Mouse (Mus musculus) lung, adult 2 months (tissue): Measurements from ENCODE around the gene R3hdml. TPM values are rescaled to one million over a fixed set of nuclear protein-coding genes. Genes with fewer than 3 reads are reported as not detected.
"Not testable (repeated sequence)": the region's sequence is repeated elsewhere in the genome, so short reads cannot be mapped to it uniquely, and the experiment has no call there.

Source experiments
- DNase-seq: peaks from one replicate; pipeline ENCODE4 v3.0.0; 2022
- H3K4me1 ChIP-seq: fragments of 200-500 bp; 2 replicates; pipeline ENCODE4 v1.6.1; 2011; ENCODE audit warnings: low read length; ENCODE audit not compliant: control insufficient read depth, insufficient read depth
- H3K4me3 ChIP-seq: fragments of 200-500 bp; replicated peaks from 2 replicates; pipeline ENCODE3; 2011; ENCODE audit warnings: low read depth, mild to moderate bottlenecking, control low read depth, low read length; ENCODE audit errors: extremely low read depth
- CTCF ChIP-seq: fragments of 200-500 bp; IDR thresholded peaks from 2 replicates; pipeline ENCODE4 v1.5.1; 2011; ENCODE audit warnings: mild to moderate bottlenecking, low read length, control low read depth; ENCODE audit not compliant: insufficient read depth
- POLR2A ChIP-seq: fragments of 200-500 bp; IDR thresholded peaks from 2 replicates; pipeline ENCODE4 v1.6.1; 2011; ENCODE audit warnings: low read depth, mild to moderate bottlenecking, control low read depth, low read length, borderline replicate concordance; ENCODE audit errors: extremely low read depth
- WGBS: fragments of 180-500 bp; shearing (Covaris S2); methylation state at CpG from one replicate; pipeline ENCODE4 v1.1.7; 2018; 5-methylcytosine and 5-hydroxymethylcytosine counted together
- polyA plus RNA-seq: library from polyadenylated mRNA; depleted of rRNA; stranded (reverse); fragments of >200 nt; gene quantifications from 2 replicates; pipeline ENCODE4 v1.2.3, GENCODE M21; 2012

R3hdml gene
- polyA plus RNA-seq, 1 experiment, result not detected

DNA sequence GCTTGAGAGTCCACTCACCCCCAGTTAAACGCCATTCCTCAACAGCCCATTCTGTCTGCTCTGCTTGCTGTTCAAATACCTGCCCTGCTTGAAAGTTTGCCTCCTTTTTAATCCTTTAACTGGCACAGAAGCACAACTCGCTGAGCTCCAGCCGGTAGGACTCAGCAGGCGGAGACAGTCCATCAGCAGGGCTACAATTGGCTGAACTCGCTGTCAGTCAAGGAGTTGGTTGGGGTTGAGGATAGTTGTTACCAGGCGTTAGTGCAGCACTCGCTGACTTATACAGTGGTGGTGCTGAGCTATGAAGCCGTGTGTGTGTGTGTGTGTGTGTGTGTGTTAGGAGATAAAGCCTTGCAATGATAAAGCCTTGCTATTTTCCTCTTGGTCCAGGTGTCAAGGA lies 31.5 kb upstream of the R3hdml start:
- no peak for DNase-seq
- 88% methylated on average over 8 of the region's 8 CpGs for WGBS
- Histone ChIP-seq H3K4me1 (peaks cover 4% of the 10 kb centered on the region; the same call in 1 of the 2 replicates), H3K4me3 (no peak overlapping the region)
- TF ChIP-seq CTCF (no peak), POLR2A (no peak)

DNA sequence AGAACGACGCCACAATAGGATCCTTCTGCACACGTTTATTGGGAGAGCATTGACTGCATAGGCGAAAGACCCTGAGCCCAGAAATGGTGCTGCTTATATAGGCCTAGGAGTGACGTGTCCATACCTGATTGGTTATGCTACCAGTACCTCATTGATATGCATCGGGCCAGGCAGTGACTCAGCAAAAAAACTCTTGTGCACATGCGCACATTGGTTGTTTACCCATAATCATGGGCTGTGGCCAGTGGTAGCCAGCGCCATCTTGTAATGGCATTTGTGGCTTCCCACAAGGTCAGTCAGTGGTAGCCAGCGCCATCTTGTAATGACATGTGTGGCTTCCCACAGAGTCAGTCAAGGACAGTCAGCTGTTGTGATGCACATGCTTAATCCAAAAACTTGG lies 30.8 kb upstream of the R3hdml start:
- H3K4me1 ChIP-seq, DNase-seq, H3K4me3 ChIP-seq: not testable (repeated sequence)
- 93% methylated on average over 9 of the region's 9 CpGs for WGBS

DNA sequence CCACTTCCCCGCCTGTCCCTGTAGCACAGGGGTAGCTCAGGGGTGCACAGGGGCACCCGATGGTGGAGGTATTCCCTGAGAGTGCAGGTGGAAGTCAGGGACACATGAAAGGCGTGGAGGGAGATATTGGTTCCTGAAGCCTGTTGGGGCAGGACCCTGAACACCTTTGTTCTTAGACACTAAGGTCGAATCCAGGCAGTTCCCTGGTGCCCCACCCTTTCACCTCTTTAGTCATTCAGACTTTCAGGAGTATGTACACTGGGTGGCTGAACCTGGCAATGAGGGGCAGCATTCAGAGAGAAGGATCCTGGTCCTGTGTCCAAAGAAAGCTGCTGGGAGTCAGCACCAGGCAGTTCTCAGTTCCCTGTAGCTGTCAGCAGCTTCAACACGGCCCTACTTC lies 29.7 kb upstream of the R3hdml start:
- 79% methylated on average over 5 of the region's 5 CpGs for WGBS
- no peak for TF ChIP-seq CTCF
- no peak for TF ChIP-seq POLR2A
- no peak for DNase-seq
- no peak overlapping the region for H3K4me3 ChIP-seq
- peaks cover 4% of the 10 kb centered on the region; the same call in 1 of the 2 replicates for H3K4me1 ChIP-seq

DNA sequence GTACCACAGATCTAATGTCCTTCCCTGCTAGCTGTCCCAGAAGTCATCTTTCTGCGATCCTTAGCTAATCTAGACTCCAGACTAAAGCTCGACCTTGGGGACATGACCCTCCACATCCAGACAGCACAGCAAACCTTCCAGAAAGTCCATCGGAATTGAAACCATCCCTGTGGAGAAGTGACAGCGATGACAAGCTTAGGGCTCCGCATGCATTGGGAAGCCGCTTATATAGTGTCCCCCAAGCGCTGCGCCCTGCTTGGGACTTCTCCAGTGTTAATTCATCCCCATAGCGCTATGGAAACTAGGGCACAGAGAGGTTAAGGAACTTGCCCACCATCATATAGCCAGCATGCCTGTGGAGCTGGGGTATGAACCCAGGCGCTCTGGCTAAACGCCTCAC lies 29.3 kb upstream of the R3hdml start:
- no peak for DNase-seq
- TF ChIP-seq CTCF, result no peak
- 75% methylated on average over 11 of the region's 11 CpGs for whole genome bisulfite sequencing
- Histone ChIP-seq H3K4me1 (peaks cover 4% of the 10 kb centered on the region; the same call in 1 of the 2 replicates), H3K4me3 (no peak overlapping the region)

DNA sequence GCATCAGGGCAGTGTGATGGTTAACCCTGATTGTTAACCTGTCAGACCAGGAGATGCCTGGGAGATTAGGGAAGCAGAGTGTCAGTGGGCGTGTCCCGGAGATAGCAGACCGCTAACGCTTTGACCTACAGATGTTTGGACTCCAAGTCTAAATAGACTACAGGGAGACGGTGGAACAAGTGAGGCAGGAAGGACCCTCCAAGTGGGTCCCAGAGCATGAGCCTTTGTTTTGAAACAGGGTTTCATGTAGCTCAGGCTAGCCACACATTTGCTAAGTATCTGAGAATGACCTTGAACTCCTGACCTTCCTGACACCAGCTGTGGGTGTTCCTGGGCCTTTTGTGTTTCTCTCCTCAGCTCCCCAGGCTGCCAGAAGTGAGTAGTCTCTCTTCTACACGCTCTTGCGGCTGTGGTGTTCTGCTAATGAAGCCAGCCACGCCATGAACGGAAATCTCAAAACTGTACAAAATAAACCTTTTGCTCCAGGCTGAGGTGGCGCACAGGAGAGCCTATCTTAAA lies 28.8 kb upstream of the R3hdml start:
- no peak for DNase-seq
- H3K4me1 ChIP-seq, result peaks cover 4% of the 10 kb centered on the region; the same call in 1 of the 2 replicates
- H3K4me3 ChIP-seq, result no peak overlapping the region
- 55% methylated on average over 10 of the region's 10 CpGs for WGBS
- TF ChIP-seq CTCF (no peak), POLR2A (no peak)

DNA sequence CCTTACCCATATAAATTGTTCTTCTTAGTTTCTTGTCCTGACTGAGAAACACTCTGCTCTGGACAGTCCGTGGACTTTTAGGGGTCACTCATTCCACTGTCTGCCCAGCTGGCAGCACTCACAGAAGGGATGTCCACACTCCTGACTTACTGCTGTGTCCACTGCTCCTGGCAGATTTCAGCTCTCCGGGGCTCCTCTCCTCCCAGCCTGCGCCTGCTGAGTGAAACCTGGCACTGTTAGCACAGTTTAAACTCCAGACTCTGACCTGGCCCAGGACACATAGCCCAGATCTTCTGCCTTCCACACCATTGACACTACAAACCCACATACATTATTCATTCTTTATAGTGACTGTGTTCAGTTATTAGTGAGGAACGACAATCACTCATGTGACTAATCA lies 28.1 kb upstream of the R3hdml start:
- TF ChIP-seq POLR2A (no peak), CTCF (no peak)
- no peak for DNase-seq
- no peaks in the 10 kb centered on the region for H3K4me1 ChIP-seq
- WGBS, result 50% methylated on average over 4 of the region's 4 CpGs
- no peak overlapping the region for H3K4me3 ChIP-seq

DNA sequence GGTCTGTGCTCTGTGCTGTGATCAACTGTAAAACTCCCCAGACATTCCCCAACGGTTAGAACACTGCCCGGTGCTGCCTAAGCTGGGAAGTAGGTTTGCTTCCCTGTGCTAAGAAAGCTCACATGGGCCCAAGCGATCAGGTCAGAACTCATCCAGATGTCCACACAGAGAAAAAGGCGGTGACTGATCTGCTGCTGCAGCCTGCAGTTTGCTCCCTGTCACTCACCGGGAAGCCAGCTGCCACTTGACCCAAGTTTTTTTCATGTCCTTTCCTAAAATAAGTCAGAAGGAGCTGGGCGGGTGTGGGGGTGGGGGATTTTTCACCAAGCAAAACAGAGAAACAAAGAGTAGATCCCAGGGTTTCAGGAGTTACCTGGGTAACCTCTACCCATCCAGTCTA lies 27.6 kb upstream of the R3hdml start:
- Histone ChIP-seq H3K4me1 (no peaks in the 10 kb centered on the region), H3K4me3 (no peak overlapping the region)
- WGBS, result 44% methylated on average over 6 of the region's 6 CpGs
- no peak for DNase-seq
- no peak for TF ChIP-seq CTCF
- TF ChIP-seq POLR2A, result no peak

DNA sequence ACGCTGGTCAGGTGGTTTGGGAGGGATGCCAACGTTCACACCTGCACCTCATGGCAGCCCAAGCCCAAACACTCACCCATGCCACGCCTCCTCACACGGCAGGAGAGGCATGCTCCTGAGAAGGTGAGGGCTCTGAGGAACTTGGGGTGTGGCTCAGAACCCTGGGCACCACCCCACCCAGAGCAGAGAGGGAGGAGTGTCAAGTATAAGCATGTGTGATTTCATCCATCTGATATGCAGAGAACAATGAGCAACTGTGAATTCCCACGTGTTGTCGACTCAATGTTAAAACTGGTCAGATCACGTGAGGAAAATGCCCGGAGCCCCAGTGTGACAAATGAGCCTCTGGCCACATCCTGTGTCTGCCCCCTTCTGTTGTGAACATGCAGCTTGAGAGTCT lies 25.3 kb upstream of the R3hdml start:
- TF ChIP-seq CTCF (no peak), POLR2A (no peak; the same call in 1 of the 2 replicates)
- Histone ChIP-seq H3K4me1 (no peaks in the 10 kb centered on the region; the same call in 1 of the 2 replicates), H3K4me3 (no peak overlapping the region)
- 28% methylated on average over 8 of the region's 8 CpGs for WGBS
- DNase-seq, result peak; percentile 34

DNA sequence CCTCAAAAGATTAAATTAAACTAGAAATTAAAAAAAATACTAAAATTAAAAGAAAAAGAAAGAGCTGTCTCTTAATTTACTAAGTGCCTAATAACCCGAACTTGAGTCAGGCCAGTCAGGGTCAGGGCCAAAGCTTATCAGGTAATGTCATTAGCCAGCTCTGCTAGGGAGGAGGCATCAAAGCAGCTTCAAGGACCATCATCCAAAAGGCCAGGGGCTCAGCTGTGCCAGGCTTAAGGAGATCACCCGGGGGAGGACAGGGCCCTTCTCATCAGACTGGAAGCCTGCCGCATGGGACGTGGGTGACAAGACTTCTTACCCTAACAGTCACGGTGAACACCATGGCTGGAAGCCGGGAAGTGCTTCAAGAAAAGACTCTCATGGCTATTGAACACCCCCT lies 24.5 kb upstream of the R3hdml start:
- Histone ChIP-seq H3K4me3 (no peak overlapping the region), H3K4me1 (peaks cover under 1% of the 10 kb centered on the region; the same call in 1 of the 2 replicates)
- DNase-seq, result no peak
- 89% methylated on average over 6 of the region's 6 CpGs for WGBS
- no peak for TF ChIP-seq CTCF
- no peak for TF ChIP-seq POLR2A

DNA sequence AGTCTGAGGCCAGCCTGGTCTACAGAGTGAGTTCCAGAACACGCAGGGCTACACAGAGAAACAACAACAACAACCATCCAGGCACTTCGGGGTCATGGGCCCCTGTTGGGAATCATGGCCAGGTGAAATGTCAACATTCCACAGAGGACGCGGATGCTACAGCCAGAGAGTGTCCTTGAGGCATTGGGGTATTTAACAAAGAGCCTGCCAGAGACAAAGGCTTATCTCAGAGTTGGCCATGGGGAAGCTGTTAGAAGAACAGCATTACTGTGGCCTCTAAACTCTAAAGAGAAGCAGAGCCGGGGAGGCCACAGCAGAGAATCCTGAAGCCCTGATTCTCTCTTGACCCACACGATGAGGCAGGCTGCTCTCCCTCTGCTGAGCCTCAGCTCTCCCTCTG lies 23.3 kb upstream of the R3hdml start:
- Histone ChIP-seq H3K4me3 (no peak overlapping the region), H3K4me1 (peaks cover 2% of the 10 kb centered on the region; the same call in 1 of the 2 replicates)
- no peak for TF ChIP-seq POLR2A
- TF ChIP-seq CTCF, result no peak
- 88% methylated on average over 6 of the region's 6 CpGs for WGBS
- DNase-seq, result no peak

DNA sequence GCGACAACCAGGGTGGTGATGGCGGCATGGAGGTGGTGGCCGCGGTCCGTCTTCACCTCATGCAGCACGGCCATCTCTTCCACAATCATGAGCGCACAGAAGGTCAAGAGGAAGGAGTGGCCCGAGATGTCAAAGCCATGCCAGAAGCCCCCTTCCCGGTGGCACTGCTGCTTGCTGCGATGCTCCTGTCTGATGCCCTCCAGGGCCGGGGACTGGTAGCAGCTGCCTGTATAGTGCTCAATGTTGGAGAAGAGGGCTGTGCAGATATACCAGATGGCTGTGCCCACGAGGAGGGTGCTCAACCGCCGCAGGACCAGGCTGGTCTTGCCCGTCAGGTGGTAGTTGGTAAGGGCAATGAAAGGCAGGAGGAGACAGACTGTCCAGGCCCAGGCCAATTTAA lies 22.4 kb upstream of the R3hdml start:
- TF ChIP-seq CTCF (no peak), POLR2A (no peak)
- Histone ChIP-seq H3K4me1 (peaks cover 2% of the 10 kb centered on the region; the same call in 1 of the 2 replicates), H3K4me3 (no peak overlapping the region)
- DNase-seq, result no peak
- WGBS, result 92% methylated on average over 15 of the region's 15 CpGs
